Mouse (Mus musculus) testis, adult 2 months (tissue): ENCODE measurements around the gene Rnf212. TPM values are rescaled to one million over a fixed set of nuclear protein-coding genes. Genes with fewer than 3 reads are reported as not detected.
"Not testable (repeated sequence)": the region's sequence is repeated elsewhere in the genome, so short reads cannot be mapped to it uniquely, and the experiment has no call there.

ENCODE experiments used
- H3K27ac ChIP-seq: fragments of 200-500 bp; 2 replicates; pipeline ENCODE4 v1.5.1; 2012; ENCODE audit warnings: low read depth, low read length; ENCODE audit not compliant: control insufficient read depth, insufficient read depth
- H3K27me3 ChIP-seq: fragments of 200-500 bp; 2 replicates; pipeline ENCODE4 v1.6.1; 2012; ENCODE audit warnings: mild to moderate bottlenecking, low read length, moderate library complexity; ENCODE audit not compliant: control insufficient read depth, insufficient read depth
- H3K36me3 ChIP-seq: fragments of 200-500 bp; 2 replicates; pipeline ENCODE4 v1.6.1; 2012; ENCODE audit warnings: mild to moderate bottlenecking, low read length; ENCODE audit not compliant: control insufficient read depth, insufficient read depth
- H3K4me1 ChIP-seq: fragments of 200-500 bp; 2 replicates; pipeline ENCODE4 v1.6.1; 2012; ENCODE audit warnings: low read length; ENCODE audit not compliant: control insufficient read depth, insufficient read depth
- H3K4me3 ChIP-seq: fragments of 200-500 bp; 2 replicates; pipeline ENCODE4 v1.5.1; 2012; ENCODE audit warnings: low read depth, mild to moderate bottlenecking, low read length, moderate library complexity, mixed read lengths; ENCODE audit not compliant: control insufficient read depth
- CTCF ChIP-seq: fragments of 200-500 bp; IDR thresholded peaks from 2 replicates; pipeline ENCODE4 v1.5.1; 2012; ENCODE audit warnings: low read depth, mild to moderate bottlenecking, inconsistent platforms, low read length, moderate library complexity; ENCODE audit not compliant: control insufficient read depth, insufficient read depth, insufficient replicate concordance
- POLR2A ChIP-seq: fragments of 200-500 bp; IDR thresholded peaks from 2 replicates; pipeline ENCODE4 v1.6.1; 2012; ENCODE audit warnings: low read depth, mild to moderate bottlenecking, inconsistent platforms, low read length, moderate library complexity; ENCODE audit not compliant: control insufficient read depth
- polyA plus RNA-seq: library from polyadenylated mRNA; depleted of rRNA; stranded (reverse); fragments of >200 nt; gene quantifications from 2 replicates; pipeline ENCODE4 v1.2.3, GENCODE M21; 2012; rRNA removed

Rnf212 gene
- polyA plus RNA-seq: 11.6 and 16.4 TPM in 2 replicates

DNA sequence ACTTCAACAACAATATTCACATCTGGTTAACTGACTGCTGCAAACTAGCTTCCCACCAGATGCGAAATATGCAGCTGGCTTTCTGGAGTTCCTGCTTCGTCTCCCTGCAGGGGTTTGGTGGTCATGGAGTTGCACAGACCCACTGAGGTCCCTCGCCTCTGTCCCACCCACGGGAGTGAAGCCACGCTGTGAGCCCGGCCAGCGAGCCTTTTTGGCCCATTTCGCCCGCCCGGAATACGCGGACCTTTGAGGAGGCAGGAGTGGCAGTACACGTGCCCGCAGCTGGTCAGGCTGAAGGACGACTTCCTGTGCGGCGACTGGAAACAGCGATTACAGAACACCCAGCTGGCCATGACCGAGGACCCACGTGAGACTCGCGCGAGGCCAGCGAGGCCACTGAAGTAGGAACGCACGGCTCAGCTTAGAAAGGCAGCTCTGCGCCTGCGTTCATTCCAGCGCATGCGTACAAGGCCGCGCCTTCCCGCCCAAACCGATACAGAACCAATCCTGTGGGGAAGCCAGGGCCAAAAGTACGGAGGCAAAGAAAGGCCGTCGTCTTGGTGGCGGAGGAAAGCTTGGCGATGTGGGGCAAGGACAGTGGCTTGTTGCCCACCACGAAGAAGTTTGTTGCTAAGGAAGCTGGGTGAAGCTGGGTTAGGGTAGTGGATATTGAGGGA, at the start of gene Rnf212:
Gene Rnf212, minus strand, starts transcription at position 353 of the 677 bp plus-strand sequence.
- peak within 1 kb of the TSS; percentile 86 for H3K4me3 ChIP-seq
- H3K27ac ChIP-seq: peak within 1 kb of the TSS; percentile 76
- no peaks in the 10 kb centered on the region; the same call in 1 of the 2 replicates for H3K4me1 ChIP-seq
- TF ChIP-seq CTCF (no peak), POLR2A (peak; percentile 94)
- H3K36me3 ChIP-seq: no peaks in the 10 kb centered on the region
- no peaks in the 10 kb centered on the region for H3K27me3 ChIP-seq

DNA sequence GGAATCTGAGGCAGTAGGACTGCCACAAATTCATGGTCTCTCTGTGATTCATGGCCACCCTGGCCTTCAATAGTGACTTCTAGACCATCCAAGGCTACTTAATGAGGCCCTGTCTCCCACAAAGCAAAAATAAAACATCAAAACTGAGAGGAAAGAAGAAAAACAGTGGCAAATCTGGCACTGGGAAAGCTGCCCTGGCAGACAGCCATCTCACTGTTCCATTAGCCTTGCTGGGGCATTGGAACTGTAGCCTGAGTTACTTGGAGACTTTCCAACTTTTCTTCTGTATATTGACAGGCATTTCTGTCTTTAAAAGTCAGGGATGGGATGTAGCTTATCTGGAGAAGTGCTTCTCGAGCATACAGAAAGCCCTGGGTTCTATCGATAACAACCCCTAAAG, 48.5 kb upstream of the Rnf212 start:
- Histone ChIP-seq H3K27ac (no peak overlapping the region), H3K4me3 (no peak overlapping the region), H3K4me1 (no peaks in the 10 kb centered on the region), H3K27me3 (no peaks in the 10 kb centered on the region), H3K36me3 (no peaks in the 10 kb centered on the region)
- TF ChIP-seq POLR2A (no peak), CTCF (no peak)

DNA sequence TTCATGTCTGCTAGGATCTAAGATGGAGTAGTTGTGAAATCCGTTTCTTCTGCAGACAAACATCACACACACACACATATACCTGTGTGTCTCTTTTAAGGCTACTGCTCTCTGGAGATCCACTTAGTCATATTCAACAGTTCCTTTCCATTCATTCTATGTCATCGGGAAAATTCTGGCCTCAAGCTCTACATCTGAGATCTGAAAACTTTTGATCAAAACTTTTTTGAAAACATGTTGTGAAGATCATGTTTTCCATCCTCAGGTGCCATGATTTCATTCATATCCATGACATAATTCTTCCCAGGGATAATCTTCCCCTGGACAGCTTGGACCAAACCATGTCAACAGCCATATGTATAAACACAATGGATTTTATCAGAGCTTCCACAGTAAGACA, 34.0 kb upstream of the Rnf212 start, which contains the start of gene Vmn2r8:
Gene Vmn2r8, minus strand, starts transcription at position 101 of the 400 bp plus-strand sequence.
- H3K36me3 ChIP-seq, H3K4me3 ChIP-seq, H3K4me1 ChIP-seq, H3K27ac ChIP-seq, H3K27me3 ChIP-seq: not testable (repeated sequence)

DNA sequence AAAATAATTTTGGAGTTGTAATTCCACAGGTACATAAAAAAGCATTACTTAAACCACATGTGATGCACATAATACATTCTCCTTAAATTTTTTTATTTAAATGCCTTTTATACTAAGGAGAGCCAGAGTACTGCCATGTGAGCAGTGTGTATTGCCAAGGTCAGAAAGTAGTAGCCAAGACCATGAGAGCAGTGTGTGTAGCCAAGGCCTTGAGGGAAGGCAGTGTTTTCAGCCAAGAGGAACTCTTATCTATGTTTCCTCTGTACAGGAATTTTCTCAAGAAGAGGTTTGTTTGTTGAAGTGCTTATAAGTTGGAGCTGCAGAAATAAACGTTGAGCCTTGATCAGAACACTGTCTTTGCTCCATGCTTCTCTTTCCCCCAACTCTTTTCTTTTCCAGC, 28.9 kb upstream of the Rnf212 start:
- Histone ChIP-seq H3K4me3 (no peak overlapping the region), H3K4me1 (no peaks in the 10 kb centered on the region), H3K36me3 (no peaks in the 10 kb centered on the region), H3K27me3 (no peaks in the 10 kb centered on the region), H3K27ac (peak overlapping the region; percentile 67; the same call in 1 of the 2 replicates)
- no peak for TF ChIP-seq POLR2A
- no peak for TF ChIP-seq CTCF

DNA sequence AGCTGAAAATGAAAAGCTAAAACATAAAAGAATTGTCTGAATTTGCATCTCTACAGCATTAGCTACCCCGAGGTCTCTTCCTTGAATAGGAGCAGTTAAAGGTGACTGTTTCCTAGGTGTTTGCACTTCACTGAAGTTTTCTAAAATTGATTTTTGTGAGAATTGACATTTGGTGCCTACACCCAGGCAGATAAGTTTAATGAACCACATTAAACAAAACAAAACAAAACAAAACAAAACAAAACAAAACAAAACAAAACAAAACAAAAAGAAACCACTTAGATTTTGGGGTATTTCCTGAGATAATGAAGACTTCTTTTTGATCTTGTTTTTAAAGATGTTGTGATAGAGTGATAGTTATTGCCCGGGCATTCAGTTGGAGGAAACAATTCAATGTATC, 20.5 kb upstream of the Rnf212 start, which contains the start of gene Tmed11:
Gene Tmed11, minus strand, starts transcription at position 101 of the 400 bp plus-strand sequence.
- not testable (repeated sequence) for H3K4me3 ChIP-seq, H3K27ac ChIP-seq, H3K27me3 ChIP-seq, H3K4me1 ChIP-seq, H3K36me3 ChIP-seq

DNA sequence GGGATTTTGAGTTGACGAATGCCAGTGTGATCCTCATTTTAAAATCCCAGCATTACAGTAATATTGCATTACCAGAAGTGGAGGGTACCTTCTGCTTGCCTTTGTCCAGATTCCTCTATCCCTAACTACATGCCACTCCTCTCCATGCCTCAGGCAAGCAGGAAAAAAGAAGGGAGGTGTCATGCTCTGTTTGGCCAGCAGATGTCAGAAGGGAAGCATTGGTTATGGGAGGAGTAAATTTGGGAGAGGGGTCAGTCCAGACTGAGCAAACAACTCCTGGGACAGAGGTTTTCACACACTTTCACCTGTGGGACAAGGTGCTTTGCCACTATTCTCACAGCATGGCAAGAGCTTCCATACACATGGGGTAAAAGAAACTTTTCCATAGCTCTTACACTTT, 15.6 kb upstream of the Rnf212 start:
- not testable (repeated sequence) for H3K27ac ChIP-seq, H3K4me1 ChIP-seq, H3K4me3 ChIP-seq, H3K27me3 ChIP-seq, H3K36me3 ChIP-seq
- TF ChIP-seq CTCF: 0 out of 2 replicates have a peak, but pooled peaks have one; percentile 20

DNA sequence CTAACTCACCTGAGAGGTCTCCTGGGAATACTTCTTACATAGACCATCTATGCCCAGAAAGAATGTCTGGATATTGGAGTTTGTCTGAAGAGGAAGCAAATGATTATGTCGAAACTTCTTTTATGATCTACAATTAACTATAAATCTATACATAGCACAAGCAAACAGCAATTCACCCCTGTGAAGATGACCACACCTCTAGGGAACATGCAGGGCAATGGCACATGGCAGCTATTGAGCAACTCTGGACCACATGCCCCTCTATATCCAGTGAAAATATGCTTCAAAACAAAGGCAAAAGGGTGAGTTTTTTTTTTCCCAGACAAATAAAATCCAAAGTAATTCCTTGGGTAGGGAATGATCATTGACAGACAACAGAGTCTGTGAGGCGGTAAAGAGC, 14.8 kb downstream of the Rnf212 start:
- Histone ChIP-seq H3K27me3 (no peaks in the 10 kb centered on the region), H3K4me3 (no peak overlapping the region), H3K4me1 (no peaks in the 10 kb centered on the region), H3K27ac (no peak overlapping the region), H3K36me3 (no peaks in the 10 kb centered on the region)
- TF ChIP-seq CTCF (no peak), POLR2A (no peak)

DNA sequence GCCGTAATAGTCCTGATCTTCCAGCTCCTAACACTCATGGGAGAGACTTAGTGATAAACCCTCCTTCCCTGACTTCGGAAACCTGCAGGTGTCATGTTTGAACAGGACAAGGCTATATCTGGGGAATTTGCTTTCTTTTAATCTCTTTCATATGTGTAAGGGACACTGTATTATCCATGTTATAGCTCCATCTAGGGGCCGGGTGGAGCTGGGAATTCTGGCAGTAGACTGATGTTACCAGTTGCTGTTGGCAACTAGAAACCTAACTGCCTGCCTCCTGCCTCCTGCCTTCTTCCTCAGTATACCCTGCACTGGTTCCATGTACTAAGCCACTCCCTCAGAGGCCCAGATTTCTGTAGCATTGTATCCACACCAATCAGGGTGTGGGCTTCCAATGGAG, 16.4 kb downstream of the Rnf212 start:
- Histone ChIP-seq H3K27me3 (no peaks in the 10 kb centered on the region), H3K36me3 (no peaks in the 10 kb centered on the region), H3K4me1 (no peaks in the 10 kb centered on the region), H3K4me3 (no peak overlapping the region), H3K27ac (no peak overlapping the region)
- TF ChIP-seq CTCF: no peak

DNA sequence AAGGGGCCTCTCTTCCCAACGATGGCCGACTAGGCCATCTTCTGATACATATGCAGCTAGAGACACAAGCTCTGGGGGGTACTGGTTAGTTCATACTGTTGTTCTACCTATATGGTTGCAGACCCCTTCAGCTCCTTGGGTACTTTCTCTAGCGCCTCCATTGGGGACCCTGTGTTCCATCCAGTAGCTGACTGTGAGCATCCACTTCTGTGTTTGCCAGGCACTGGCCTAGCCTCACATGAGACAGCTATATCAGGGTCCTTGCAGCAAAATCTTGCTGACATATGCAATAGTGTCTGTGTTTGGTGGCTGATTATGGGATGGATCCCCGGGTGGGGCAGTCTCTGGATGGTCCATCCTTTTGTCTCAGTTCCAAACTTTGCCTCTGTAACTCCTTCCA, 23.5 kb downstream of the Rnf212 start:
- H3K27ac ChIP-seq, H3K36me3 ChIP-seq: not testable (repeated sequence)

More for the DNA sequence above, 23.5 kb downstream of the Rnf212 start:
- H3K27me3 ChIP-seq, H3K4me3 ChIP-seq, H3K4me1 ChIP-seq: not testable (repeated sequence)
